Mouse (Mus musculus) heart, adult 2 months (tissue): ENCODE measurements around the gene Ivl.

Source experiments
- CTCF ChIP-seq: fragments of 200-600 bp; IDR thresholded peaks from 2 replicates; pipeline ENCODE4 v1.8.1; 2022; ENCODE audit warnings: antibody characterized with exemption, mild to moderate bottlenecking, moderate library complexity
- POLR2A ChIP-seq: fragments of 200-500 bp; IDR thresholded peaks from 2 replicates; pipeline ENCODE4 v1.6.1; 2011; ENCODE audit warnings: mild to moderate bottlenecking, low read depth, low read length, control low read depth; ENCODE audit not compliant: insufficient read depth

- no peak for TF ChIP-seq POLR2A
- TF ChIP-seq CTCF: no peak
Measured at GRCm38 (mm10) chr3:92585055-92585454, 11.5 kb upstream of the Ivl start.
